Mouse (Mus musculus): ENCODE data around the gene Metap2.
"Not testable (repeated sequence)": the region's sequence is repeated elsewhere in the genome, so short reads cannot be mapped to it uniquely, and the experiment has no call there.

Gene Metap2

DNA sequence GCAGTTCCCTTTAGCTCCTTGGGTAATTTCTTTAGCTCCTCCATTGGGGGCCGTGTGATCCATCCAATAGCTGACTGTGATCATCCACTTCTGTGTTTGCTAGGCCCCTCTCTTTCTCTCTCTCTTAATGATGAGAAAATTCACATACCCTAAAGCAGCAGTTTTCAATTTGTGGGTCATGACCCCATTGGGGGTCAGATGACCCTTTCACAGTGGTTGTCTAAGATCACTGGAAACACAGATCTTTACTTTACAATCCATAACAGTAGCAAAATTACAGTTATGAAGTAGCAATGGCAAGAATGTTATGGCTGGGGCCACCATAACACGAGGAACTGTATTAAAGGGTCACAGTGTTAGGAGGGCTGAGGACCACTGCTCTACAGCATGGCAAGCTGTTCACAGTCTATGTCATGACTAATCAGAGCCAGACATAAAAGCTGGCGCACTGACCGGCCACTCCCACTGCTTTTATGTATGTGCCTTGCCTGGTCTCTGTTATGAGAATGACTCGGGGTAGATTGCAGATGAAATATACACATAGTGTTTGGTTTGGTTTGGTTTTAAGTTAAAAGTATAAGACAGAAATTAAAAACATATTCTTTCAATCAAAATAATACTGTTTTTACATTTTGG is 13.0 kb upstream of the Metap2 start:
- DNase-seq (ENCODE audit: low spot score), result no peak

DNA sequence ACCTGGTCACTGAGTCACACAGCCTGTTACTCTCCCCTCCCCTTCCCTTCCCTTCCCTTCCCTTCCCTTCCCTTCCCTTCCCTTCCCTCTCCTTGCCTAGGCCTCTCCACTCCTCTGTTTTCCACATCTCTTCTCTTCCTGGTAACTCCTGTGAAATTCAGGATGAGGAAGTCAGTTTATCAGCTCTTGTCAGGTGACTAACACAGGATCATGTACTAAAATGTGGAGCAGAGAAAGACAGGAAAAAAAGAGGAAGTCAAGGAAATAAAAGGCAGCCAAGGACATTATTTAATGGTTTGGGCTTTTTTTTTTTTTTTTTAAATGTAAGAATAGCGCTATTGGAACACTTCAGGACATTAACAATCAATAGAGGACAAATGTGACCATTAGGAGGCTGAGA is 12.1 kb upstream of the Metap2 start:
- DNase-seq (ENCODE audit: low spot score), result no peak

DNA sequence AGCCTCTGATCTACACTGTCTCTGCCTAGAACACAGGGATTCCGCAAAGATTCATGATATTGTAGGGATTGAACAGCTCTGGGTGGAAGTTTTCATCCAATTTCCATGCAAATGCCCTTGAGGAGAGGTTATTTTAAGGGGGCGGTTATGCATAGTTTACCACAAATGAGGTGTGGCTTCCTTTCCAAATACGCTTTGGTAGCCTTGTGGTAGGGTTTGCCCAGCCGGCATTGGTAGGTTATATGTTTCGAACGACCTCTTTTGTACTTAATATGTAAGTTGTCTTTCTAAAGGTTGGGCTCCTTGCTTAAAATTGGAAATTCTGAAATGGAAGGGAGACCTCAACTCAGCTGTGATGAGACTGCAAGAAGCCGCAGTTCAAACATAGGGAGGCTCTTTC is 11.6 kb upstream of the Metap2 start:
- no peak for DNase-seq (ENCODE audit: low spot score)

DNA sequence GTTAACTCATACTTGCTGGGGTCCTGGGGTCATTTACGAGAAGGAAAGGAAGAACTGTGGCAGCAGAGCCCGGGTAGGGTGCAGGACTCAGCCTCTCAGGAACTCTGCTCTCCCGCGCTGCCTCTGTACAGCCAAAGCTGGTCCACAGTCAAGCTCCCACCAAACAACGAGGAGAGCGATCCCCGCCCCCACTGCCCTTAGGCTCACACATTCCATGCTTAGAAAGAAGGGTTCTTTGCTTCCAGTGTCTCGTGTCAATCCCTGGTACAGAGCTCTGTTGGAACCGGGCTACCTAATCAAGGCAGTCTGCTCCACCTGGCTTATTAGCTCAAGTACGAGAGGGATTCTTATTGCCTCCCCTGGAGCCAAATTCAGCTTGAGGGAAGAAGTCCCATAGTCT is 10.5 kb upstream of the Metap2 start:
- DNase-seq (ENCODE audit: low spot score), result no peak

DNA sequence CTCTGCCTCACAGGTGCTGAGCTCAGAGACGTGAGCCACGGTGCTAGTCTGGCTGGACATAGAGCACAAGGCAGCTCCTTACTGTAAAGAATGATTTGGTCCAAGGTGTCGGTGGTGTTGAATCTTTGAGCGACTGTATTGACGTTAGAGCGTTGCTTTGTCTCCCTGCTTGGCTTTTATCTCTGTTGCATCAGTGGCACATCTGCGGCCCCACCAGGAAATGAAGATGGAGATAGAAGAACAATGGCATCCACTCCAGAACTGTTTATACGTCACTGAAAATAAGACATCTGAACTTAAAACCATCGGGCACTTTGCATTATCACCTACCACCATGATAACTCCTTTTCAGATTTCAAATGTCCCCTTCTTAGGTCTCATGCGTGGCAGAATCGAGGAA is 3.0 kb upstream of the Metap2 start:
- no peak for DNase-seq (ENCODE audit: low spot score)

DNA sequence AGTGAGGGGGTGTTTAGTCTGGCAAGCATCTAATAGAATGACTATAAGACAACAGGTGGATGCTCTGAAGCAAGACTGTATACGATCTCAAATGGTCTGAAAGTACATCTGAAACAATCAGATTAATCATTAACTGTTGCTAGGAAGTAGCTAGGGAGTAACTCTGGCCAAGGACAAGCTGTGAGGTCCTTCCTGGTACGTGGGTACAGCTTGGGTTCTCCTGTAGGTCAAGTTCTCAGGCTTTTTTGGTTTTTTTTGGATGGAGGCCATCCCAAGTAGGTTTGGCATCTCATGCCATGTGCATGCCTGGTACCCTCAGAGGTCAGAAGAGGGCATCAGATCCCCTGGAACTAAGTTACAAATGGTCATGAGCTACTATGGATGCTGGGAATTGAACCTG is 2.4 kb upstream of the Metap2 start:
- no peak for DNase-seq (ENCODE audit: low spot score)

DNA sequence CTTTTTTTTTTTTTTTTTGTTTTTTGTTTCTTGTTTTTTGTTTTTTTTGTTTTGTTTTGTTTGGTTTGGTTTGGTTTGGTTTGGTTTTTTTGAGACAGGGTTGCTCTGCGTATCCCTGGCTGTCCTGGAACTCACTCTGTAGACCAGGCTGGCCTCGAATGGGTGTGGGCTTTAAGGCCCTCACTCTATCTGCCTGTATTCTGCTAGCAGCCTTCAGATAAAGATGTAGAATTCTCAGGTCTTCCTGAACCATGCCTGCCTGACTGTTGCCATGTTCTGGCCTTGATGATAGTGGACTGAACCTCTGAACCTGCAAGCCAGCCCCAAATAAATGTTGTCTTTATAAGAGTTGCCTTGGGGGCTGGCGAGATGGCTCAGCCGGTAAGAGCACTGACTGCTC is 4.3 kb downstream of the Metap2 start:
- no peak for DNase-seq (ENCODE audit: low spot score)

DNA sequence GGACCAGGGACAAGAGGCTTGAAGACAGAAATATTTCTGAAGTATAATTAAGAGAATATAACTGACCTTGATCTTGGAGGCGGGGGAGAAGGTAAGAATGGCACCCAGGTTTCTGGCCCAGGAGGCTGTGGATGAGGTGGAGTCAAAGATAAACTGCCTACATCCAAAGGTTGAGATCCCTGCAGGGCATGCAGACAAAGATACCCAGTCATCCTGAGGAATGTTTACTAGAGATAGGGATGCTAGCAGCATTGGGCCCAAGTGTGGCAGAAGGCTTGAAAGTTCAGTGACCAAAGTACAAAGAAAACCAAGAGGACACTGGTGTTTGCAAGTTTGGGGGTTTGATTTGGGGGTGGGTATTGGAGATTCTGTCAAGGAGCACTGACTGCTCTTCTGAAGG is 5.9 kb downstream of the Metap2 start:
- DNase-seq (ENCODE audit: low spot score), result no peak

DNA sequence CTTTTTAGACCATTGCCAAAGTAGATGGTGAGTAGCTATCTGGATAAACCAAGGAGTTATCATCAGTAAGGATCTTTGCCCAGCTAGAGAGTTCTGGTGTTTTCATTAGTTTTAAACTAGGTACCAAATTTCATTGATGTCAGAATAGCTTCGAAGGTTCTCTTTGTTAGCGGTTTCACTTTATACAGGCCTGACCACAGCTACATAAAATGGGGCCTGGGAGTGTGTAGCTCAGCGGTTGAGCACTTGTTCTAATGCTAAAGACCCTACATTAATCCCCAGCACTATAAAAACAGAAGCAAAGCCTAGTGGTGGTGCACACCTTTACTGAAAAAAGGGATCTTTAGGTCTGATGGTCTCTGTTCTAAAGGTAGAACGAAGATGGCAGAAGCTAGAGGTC is 6.3 kb downstream of the Metap2 start:
- no peak for DNase-seq (ENCODE audit: low spot score)

DNA sequence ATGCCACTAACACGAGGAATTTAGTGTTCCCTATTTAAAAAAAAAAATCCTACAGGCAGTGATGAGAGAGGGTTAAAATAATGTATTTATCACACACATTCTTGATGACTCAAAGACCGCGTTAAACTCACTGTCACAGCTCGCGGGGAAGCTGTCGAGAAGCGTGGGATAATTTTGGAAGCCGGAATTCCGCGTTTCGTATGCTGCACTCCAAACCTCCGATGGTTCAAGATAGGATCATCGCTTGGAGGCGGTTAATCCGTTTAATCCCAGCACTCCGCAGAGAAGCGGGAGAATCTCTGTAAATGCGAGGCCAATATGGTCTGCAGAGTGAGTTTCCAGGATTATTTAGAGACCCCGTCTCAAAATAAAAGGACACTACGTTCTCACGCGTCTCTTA is 6.9 kb downstream of the Metap2 start:
- DNase-seq (ENCODE audit: low spot score), result peak; percentile 5

DNA sequence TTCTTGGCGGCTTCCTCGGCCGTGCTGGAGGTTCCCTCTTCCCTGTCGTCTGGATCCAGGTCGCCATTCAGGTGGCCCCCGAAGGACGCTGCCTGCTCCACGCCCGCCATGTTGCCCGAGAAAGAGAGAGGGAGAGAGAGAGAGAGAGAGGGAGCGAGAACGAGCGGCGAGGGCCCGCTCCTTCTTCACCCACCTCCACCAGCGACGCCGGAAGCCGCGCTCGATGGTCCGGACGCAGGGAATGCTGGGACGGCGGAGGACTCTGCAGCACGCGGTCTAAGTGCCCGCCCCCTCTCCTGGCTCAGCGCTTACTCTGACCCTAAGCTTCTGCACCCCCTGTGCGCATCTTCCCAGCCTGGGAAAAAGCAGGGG is 7.3 kb downstream of the Metap2 start:
- peak; percentile 87 for DNase-seq (ENCODE audit: low spot score)

DNA sequence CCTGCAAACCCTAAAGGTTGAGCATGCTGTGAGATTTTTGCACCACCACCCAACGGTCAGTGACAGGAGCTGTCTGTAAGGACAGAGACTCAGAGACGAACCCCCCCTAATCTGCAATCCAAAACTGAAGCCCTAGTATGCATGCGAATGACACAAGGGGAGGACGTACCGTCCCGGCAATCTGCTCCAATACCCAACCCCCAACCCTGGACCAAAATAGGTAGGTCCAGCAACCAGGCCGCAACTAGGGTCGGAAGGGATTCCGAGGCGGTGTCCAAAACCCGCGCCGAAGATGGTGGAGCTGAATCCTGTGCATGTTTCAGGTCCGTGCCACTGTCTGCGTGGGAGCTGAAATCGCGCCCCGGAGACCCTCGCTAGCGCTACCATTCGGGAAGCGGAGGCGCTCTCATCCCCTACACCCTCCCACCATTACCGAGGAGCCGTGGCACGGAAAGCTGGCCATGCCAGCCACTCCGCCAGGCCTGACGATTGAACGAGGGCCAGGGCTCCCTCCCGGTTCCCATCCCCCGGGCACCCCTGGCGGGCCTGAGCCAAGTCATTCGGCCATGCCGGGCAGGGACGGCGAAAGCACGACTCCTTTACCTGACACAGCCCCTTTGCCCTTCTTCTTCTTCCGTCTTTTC is 7.8 kb downstream of the Metap2 start:
- DNase-seq (ENCODE audit: low spot score), result peak; percentile 4

DNA sequence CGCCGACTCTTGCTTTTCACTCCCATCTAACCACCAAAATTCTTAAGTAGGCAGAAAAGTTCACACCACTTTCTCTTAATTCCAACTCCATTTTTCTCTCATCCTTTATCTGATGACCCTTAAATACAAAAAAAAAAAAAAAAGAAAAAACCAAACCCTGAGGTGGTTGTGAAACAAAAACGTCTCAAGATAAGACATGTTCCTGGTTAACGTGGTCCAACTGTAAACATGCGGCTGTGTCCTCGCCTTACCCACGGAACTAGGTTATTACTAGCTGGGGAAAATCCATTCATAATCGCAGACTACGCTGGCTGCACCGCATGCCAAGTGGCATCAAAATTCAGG is 8.3 kb downstream of the Metap2 start:
- DNase-seq (ENCODE audit: low spot score), result no peak

DNA sequence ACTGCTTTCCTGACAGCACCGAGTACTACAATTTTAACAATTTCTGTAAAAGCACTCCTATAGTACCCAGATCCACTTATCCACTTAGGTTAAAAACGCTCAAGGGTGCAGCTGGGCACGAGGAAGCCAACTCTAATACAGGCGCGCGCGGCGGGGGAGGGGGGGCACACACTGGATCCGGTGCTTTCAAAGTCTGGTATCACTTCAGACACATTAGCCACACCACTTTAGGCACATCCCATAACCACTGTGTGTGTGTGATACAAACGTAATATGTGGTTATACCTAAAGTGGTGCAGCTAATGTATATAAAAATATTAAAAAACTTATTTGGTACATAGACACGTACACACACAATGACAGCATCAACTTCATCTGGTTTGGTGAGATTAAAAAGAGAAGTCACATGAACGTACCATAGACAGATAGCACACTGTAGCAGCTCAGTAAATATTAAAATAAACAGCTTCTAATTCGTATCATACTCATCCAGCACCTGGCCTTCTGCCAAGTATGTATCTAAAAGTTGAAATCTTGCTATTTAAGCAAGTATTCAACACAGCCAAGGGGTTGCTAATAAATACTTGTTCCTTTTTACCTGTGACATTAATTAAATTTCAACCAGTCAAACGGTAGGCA is 10.9 kb downstream of the Metap2 start:
- no peak for DNase-seq (ENCODE audit: low spot score)

DNA sequence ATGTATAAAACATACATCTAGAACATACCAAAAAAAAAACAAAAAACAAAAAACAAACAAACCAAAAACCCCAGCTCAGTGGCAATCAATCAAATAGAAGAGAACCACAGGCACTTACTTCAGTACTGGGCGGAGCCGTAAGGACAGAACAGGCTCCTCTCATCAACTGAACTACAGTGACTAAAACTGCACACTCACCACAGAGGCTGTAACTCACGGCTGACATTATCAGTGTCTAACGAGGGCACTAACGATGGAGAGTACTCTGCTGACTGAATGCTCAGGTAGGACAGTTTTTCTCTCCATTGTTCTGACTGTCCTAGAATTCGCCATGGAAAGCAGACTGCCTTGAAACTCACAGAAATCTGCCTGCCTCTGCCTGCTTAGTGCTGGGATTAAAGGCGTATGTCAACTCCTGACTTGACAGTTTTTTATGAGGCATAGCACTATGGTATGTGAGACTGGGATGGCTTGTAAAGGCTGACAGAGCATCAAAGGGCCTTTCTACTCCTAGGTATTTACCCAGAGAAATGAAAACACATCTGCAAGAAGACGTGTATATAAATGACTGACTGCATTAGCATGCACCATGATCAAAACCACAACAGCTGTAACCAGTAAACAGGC is 14.0 kb downstream of the Metap2 start:
- DNase-seq (ENCODE audit: low spot score), result no peak

DNA sequence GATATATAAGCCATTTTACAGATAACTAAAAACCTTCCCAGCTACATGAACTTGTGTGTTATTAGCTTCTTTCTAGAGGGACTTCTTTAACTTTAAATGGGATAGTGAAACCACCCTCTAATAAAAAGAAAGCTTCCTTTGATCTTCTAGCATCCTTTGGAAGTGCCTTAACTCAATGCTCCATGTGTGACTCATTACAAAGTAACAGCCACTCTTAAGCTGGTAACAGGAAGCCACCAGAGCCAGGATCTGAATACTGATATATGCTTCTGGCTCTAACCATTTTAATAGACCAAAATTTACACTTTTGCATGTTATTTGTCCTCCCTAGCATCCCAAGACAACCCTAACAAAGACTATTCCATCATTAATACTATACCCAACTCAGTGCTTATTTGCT is 15.0 kb downstream of the Metap2 start:
- no peak for DNase-seq (ENCODE audit: low spot score)

DNA sequence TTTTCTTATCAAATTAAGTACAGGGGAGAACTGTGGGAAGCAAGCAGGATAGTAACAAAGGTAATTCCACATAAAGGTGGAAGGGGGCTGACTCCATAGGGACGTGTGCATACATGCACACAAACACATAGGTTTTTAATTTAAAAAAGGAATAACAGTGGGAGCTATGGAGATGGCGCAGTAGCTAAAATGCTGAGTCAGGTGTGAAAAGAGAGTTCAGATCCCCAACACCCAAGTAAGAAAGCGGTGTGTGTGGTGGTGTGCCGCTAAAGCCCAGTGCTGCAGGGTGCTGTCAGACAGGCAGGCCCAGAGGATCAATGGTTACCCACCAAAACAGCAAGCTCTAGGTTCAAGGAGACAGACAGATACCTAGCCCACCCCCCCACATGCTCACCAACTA is 18.2 kb downstream of the Metap2 start:
- no peak for DNase-seq (ENCODE audit: low spot score)

DNA sequence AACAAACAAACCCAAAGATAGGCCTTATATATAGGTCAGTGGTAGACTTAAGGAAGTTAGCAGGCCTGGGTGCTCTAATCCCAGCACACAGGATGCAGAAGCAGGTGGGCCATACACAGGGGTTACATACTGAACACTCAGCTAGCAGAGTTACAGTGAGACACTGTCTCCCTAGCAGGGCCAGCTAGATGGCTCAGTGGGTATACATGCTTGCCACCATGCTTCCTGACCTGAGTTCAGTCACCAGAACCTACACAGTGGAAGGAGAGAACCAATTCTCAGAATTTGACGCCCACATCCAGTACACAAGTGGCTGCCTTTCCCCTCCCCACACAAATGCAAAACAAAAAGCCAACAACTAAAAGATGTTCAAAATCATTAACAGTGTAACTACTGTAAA is 20.1 kb downstream of the Metap2 start:
- DNase-seq (ENCODE audit: low spot score), result no peak

DNA sequence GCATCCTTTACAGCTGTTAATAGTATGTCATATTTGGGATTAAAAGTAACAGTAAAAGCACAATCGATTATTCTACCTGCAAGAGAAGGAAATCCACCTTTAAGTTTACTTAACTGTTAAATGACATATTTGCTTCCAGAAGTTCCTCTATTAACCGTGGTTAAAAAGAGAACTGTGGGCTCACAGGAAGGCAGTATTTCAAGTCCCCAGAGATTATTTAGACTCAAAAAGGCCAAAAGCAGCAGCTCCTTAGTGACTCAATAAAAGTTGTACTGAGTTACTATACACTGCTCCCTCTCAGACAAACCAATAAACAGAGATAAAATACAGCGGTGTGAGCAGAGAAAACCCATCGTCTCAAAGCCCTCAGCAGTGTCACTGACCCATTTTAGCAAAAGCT is 28.0 kb downstream of the Metap2 start:
- DNase-seq (ENCODE audit: low spot score), result no peak

DNA sequence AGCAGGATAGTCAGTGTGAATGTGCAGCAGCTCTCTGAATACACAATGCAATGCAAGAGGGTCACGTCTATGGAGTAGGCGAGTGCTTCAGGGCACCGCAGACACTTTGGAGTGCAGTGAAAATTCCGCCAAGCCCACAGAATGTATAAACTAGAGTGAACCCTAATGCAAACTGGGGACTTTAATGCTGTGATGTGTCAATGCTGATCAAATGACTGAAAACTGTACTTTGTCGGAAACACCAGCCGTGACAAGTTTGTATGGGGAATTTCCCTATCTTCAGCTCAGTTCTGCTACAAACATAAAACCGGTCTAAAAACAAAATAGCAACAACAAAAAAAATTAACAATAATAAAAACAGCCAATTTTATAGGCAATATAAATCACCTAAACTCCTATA is 28.5 kb downstream of the Metap2 start:
- no peak for DNase-seq (ENCODE audit: low spot score)

DNA sequence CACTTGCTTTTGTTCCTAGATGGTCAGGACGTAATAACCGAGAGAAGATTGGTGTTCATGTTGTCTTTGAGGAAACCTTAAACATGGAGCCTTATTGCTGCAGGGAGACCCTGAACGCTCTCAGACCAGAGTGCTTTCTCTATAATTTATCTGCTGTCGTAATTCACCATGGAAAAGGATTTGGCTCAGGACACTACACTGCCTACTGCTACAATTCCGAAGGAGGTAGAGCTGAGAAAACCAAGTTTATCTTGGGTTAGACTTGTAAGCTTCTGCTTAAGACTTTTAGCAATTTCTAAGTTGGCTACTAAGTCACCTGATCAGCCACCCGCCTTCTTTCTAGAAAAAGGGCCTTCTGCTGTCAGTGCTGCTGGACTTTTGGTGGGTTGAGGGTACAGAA is 40.8 kb downstream of the Metap2 start:
- DNase-seq (ENCODE audit: low spot score), result no peak

DNA sequence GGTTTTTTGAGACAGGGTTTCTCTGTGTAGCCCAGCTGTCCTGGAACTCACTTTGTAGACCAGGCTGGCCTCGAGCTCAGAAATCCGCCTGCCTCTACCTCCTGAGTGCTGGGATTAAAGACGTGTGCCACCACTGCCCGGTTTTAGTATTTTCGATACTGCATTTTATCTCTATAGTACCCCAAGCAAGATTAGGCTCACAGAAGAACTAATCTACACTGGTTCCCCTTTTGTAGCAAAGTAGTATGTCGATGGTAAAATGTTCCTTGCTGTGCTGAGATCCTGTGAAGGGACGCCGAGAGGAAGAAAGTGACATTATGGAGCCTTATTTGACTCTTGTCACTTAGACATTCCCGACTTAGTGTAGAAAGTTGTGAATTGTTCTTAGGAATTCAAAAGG is 41.8 kb downstream of the Metap2 start:
- DNase-seq (ENCODE audit: low spot score), result no peak

DNA sequence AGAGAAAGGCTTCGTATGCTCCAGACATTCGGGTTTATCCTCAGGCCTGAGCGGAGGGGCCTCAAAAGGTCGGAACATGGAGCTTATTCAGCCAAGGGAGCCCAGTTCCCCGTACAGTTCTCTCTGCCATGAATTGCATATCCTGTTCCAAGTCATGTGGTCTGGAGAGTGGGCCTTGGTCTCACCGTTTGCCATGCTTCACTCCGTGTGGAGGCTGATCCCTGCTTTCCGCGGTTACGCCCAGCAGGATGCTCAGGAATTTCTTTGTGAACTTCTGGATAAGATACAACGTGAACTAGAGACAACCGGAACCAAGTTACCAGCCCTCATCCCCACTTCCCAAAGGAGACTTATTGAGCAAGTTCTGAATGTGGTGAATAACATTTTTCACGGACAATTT is 50.2 kb downstream of the Metap2 start:
- DNase-seq (ENCODE audit: low spot score), result no peak

DNA sequence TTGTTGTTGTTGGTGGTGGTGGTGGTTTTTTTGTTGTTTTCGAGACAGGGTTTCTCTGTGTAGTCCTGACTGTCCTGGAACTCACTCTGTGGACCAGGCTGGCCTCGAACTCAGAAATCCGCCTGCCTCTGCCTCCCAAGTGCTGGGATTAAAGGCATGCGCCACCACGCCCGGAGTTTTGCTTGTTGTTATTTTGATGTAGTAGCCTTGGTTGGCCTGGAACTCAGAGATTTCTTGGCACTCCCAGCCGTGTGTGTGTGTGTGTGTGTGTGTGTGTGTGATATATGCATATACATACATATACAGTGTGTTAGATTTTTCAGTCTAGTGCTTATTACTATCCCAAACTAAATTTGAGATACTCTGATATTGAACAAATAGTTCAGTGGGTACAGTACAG is 61.8 kb downstream of the Metap2 start:
- DNase-seq (ENCODE audit: low spot score), result not testable (repeated sequence)

Data from urinary bladder, postnatal 14 days (tissue).